Mouse (Mus musculus) thymus, postnatal 25 days (tissue): ENCODE results near the gene Zic2.
"Not testable (repeated sequence)": the region's sequence is repeated elsewhere in the genome, so short reads cannot be mapped to it uniquely, and the experiment has no call there.

ENCODE experiments used
- DNase-seq: peaks from one replicate; pipeline ENCODE4 v3.0.0; 2022

Gene Zic2

DNA sequence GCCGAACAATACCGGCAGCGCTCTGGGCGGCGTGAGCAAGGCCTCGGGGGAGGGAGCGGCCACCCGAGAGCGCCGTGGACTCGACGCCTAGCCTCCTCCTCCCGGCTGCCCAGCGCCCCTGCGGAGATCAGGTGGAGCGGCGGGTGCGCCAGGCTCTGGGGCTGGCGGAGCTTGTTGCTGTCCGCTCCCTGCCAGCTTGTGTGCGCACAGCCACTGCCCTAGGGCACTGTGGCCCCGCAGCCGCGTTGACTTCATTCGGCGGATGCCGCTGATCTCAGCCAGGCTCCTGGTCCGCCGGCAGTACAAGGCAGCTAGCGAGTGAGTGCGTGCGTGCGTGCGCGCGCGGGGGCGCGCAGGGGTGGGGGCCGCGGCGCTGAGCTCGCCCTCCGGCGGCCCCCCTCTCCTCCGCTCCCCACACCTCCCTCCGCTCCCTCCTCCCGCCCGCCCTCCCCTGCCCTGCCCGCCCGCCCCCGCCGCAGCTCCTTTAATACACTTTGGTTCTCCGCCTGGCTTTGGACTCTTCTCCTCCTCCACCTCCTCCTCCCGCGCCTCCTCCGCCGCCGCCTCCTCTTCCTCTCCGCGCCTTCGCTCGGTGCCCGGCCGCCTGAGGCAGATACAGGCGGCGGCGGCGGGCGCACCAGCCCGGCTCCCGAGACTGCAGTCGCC is at the start of gene Zic2:
Gene Zic2, plus strand, starts transcription at position 545 of the 666 bp plus-strand sequence.
- DNase-seq = no peak

DNA sequence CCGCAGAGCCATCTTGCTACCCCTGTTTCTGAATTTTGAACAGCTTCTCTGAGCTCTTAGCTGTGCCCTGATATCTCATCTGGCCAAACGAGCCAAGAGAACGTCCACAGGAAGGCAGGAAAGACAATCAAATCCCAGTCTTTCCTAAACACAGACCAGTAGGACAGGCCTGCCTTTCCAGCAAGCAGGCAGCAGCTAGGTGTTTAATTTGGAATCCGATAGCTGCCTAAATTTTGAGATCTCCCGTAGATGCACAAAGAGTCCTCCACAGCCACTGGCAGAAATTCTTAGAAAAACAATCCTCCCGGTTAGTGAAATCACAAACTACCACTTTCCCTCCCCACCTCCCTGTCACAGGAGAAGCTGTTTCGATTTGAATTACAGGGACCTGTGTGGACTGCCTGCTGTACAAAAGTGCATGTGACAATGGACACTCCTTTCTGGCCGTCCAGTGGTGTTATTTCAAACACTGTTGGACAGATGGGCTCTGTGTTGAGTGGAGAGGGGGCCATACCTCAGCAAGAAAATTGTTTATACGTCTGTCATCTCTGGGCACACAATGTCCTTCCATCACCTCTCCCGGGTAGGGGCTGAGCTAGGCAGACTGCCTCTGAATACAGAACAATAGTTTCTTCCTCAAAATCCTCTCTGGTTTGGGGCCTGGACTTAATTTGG is 48.6 kb upstream of the Zic2 start:
- no peak for DNase-seq

DNA sequence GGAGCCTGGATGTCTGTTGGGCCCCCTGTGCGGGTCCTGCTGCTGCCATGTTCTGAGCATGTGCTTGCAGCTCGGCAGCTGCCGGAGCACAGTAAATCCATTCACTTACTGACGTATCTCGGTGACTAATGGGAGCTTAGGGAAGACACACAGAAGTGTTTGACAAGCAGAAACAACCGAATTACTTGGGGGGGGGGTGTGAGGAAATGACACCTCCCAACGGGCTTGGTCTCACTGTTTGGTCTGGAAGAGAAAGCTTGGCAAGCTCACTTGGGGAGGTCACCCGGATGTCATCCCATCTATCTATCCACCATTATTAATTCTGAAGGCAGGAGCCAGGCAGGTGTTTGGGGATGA is 48.1 kb upstream of the Zic2 start:
- DNase-seq = no peak

DNA sequence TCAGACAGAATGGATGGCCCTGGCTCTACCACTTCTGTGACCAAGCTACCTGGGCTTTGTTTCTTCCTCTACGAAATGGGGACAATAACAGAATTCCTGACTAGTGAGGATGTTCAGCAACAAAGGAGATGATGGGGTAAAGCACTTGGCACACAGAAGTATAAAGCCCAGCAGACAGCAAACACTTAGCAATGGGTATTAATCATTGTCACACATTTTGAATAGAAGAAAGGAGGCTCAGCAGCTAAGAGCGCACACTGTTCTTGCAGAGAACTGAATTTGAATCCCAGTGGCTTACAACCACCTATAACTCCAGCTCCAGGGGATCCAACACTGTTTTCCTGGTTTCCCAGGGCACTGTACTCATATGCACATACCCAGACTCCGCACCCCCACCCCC is 47.6 kb upstream of the Zic2 start:
- no peak for DNase-seq

DNA sequence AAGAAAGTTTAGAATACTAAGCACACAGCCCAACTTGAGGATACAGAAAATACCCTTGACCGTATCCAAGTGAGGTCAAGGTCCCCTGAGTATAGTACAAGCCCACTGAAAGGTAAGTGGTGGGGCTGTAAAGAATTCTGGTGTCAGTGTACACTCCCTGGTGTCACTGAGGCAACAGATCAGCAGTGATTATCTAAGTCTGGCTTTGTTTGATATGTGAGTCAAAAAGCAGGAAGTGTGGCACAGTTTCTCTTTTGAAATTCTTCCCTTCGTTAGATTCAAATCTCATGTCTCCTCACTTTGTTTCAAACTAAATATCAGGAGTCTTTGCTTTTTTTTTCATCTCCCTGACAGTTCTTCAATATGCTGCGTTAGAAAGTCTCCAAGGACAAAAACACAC is 42.7 kb upstream of the Zic2 start:
- DNase-seq = no peak

DNA sequence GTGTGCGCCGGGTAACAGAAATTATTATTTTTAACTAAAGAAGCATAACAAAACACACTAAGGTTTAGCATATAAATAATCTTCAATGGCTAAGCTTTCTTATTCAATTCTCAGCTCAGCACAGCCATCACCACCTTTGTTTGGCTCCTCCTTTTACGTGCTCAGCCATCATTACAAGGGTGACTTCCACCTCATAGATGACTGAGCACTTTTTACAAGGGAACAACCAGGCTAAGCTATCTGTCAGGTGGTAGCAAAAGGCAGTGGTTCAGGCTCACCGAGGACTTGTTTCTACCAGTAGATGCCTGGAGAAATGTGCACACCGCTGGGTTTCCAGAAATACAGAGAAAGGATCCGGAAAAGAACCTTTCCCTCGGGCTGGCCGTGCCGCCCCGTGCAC is 41.2 kb upstream of the Zic2 start:
- no peak for DNase-seq

DNA sequence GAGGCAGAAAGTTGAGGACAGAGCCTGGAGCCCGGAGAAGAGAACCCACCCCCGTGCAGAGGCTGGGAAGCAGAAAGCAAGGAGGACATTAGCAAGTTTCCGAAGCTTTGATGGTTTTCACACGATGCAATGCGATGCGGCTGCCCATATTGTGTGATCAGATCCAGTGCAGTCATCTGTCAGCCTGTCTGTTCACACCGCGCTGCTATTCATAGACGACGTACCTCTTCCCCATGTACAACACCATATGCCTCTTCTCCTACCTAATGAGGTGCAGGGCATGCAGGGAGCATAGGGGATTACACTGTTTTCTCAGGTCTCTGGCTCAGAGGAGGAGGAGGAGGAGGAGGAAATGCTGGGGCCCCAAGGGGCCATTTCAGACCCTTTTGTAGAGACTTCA is 38.4 kb upstream of the Zic2 start:
- DNase-seq = no peak

DNA sequence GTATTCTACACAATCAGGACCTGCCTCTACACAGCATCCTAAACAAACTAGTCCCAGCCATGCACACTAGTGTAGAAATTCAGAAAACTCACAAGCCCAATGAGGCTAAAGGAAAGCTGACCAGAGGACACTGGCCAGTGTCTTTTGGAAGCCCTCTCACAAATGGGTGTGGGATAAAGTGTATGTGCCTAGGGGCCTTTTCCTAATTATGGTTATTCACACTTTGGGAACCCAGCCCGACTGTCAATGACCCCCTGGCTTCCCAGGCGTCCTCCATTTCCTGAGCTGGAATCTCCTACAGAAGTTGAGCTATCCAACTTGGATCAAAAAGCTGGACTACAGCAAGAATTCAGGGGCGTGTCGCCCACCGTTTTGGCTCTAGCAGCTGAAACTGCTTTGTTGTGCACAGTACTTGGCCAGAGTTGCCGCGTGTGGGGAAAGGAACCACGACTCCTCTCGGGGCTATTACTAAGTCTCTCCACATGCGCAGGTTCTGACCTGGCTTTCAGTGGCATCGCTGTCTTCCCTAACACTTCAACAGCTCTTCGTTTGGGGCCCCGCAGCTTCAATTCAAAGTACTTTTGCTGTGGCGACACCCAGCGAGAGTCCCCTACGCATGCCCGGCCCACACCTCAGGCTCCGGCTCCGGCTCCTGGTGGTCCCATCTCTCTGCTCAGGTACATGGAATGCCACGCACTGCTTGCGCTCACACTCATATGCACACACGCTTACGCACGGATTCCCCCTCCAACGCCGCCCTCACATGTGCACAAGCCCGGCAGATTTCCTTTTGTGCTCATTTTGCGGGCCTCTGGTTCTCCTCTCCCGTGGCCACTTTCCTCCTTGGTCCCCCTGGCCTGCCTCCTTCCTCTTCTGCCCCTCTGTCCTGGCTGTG is 25.4 kb upstream of the Zic2 start:
- DNase-seq = no peak

DNA sequence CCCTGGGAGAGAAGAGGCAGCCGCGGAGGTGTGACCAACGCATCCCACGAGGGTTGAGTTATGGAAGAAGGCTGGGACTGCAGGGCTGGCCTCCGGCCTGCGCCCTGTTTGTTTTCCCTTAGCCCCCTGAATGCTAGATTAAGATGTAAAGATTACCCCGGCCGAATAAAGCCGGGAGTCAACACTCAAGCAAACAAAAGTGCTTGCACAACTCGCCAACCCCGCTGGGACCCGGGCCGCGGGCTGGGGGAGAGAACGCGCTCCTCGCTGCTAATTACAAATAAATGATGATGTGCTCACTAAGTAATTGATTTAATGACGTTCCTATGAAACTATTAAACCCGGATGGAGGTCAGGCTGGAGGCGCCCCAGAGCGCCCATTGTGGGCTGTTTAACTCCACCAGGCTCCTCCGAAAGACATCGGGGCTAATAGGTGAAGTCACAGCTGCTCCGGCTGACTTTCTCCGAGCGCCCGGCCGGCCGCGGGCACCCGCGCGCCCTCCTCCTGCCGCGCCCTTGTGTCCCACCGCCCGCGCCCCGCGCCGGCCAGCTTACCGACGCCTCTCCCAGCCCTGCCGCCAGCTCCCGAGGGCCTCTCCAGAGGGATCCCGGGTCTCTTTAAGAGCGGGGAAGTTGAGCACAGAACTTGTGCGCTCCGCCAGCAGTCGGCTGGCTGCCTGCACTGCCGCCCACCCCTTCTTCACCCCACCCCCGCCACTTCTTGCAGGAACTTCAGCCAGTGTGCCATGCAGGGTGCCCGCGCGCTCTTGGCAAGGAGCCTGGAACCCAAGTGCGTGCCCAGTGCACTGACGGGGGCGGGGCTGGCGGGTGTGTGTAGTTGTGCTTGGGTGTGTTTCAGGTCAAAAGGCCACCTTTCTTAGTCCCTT is 24.5 kb upstream of the Zic2 start, which contains the start of gene Gm5089:
Gene Gm5089, minus strand, starts transcription at position 620 of the 887 bp plus-strand sequence.
- DNase-seq = no peak

DNA sequence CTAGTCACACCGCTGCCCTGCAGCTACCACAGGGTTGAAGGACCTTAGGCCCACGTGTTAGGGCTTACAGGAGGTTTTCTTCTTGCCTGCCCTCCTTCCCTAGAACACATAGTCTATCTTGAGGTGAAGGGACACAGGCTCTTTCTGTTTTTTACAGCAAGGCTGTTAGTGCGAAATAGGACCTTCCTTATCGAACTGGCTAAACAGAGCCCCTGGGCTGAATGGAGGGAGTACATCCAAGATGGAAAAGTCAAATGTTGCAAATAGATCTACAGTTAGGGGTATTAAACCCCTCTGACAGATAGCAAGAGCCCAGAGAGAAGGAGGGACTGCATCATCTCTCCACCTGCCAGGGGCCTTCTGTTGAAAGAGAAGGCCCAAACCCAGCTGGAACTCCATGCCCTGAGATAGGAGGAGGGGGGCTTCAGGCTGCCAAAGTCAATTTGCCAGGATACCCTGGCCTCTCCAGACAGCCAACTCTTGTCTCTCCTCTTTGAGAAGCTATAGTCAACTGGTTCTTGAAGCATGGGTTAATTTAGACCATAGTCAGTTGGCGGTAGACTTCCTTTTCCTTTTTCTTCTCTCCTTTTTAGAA is 23.6 kb upstream of the Zic2 start:
- no peak for DNase-seq

DNA sequence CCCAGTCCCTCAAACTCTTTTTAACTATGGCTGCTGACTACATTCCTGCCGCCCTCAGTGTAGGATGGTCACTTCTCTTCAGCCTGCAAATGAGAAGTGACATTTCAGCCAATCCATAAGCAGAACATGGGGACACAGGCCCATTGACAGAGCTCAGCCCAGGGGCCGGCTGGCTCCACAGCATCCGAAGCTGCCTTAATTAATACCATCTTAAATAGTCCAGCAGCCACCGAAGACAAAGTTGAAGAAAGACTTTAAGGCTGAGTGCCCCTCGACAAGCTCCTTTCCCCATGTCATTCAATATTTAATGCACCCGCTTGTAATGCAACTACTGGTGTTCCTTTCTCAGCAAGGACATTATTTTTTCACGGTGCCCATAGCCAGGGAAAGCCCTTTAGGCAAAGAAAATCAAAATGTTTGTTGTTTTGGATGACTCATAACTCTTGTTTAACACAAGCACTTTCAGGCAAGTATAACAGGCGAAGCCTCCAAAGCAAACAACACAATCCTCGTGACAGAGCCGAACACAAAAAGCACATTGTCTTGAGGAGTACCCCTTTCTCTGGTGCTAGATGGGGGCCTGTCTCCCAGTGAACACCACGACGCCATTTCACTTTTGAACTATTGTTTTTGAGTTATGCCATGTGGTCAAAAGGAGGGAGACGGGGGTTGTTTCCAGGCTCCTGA is 22.4 kb upstream of the Zic2 start:
- no peak for DNase-seq

DNA sequence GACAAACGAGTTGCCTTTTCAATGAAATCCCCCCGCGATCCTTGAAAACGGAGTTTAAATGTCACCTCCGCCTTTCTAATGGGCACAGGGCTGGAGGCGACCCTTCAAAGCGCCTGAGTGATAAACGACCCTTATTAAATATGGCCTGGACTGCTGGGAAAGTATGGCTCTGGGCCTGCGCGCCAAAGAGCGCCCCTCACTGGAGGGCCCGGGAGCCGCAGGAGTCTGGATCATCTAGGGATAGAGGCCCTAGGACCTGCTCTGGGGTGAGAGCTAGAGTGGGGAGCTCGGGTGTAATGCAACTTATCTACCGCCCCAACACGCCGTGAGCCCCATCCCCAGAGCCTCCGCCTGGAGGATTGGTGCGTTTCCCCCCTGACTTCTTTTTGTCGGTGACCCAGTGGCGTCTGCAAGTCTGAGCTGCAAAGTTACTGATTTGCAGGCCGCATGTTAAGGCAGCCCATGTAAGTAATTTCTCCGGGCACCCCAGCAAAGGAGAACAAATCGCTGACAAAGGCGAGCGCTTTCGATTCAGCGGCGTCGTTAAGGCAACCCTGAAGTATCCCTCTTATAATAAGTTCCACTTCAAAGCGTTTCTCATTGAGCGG is 21.7 kb upstream of the Zic2 start:
- no peak for DNase-seq

DNA sequence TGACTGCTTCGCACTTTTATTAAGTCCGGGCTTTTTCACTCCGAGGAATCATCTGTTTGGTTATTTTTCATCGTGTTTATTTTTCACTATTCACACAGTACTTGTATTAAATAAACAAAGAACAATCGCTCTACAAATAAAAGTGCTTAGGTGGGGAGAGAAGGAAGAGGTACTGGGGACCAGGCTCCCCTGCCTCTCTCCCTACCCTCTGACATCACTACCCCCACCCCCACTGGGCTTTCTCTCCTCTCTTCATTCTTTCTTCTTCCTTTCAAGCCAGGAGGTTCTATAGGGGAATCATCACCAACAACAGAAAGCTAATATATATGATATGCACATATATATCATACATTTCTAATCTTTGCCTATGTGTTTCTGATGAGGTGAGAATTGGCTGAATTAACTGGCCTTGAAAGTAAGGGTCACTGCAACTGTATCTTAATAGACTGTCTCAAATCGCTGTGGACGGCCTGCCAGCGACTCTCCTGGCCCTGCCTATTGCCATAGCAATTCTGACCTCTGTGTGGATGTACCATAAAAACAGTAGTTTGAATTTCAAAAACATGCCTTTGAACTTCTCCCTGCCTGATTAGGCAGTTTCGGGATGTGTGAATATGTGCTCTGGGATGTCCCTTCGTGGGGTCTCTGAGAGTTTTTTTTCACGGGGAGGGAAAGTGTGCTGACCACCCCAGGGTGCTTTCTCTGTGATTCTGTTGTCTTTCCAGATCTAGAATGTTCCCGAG is 21.1 kb upstream of the Zic2 start:
- DNase-seq = no peak

DNA sequence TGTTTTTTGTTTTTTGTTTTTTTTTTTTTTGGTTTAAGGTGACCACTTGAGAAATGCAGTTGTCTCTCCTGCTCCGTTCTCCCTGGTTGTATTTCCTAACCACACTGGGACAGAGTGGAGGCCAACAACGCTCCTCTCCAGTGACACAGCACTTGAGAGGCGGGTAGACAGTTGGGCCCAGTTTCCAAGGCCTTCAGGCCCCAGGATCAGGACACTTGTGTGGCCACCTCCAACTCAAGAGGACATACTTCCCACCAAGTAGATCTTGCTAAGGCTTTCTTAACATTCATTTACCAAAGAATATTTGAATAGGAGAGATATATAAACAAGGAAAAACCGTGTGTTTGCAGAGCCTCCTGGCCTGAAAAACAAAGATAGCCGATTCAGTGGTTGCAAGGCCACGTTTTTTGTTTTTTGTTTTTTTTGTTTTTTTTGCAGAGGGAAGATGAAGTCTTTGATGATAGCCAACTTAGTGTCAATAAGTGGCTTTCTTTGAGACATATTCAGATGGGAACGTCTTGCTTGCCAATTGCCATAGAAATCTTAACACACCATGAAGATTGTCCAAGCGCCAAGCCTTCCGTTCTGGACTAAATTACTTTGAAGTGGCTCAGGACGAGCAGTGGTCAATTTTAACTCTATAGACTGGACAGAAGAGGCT is 20.2 kb upstream of the Zic2 start:
- DNase-seq = no peak

DNA sequence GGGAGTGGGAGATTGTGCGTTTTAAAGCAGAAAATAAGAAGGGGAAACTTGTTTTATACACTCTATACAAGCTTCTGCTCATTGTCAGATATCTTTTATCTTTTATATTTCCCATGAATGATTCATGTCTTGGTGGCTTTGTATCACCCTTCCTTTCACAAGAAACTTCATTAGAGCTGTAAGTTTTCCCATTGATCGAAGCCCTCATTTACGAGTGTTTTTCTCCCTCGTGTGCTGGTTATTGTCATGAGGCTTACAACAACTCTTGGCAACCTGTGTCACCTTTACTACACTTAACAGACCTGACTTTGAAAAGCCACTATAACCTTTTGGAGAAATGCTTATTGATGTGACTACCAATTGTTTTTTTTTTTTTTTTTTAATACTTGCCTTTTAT is 19.7 kb upstream of the Zic2 start:
- DNase-seq = no peak

DNA sequence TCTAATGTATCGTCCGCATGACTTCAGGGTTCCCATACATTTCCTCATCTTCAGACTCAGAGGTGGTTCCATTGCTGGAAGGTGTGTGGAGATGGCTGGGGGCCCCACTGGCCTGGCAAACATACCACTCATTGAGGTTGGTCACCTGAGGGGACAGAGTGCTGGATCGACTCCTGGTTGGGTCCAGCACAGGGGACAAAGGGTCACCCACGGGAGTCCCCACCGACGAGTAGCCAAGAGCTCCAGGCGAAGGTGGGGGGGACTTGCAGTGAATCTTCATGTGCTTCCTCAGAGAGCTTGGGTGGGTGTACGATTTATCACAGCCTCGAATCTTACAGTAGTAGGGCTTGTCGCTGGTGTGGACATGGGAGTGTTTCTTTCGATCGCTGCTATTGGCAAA is 15.9 kb upstream of the Zic2 start:
- DNase-seq = not testable (repeated sequence)

DNA sequence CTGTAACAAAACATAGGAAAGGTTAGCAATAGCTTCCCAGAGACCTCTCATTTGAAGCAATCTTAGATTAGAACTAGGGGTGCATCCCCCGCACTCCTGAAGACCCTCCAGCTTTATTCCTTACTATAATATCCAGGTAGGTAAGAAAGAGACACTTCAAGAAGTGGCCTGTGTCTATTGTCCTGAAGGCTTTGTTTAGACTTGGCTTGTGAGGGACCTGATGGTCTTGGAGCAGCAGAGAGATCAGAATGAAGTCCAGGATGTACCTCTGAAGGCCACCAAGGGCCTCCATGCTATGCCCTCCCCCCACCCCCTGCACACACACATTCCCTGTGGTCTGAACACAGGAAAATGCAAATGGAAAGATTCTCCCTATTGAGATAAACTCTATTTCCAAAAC is 15.5 kb upstream of the Zic2 start:
- DNase-seq = no peak

DNA sequence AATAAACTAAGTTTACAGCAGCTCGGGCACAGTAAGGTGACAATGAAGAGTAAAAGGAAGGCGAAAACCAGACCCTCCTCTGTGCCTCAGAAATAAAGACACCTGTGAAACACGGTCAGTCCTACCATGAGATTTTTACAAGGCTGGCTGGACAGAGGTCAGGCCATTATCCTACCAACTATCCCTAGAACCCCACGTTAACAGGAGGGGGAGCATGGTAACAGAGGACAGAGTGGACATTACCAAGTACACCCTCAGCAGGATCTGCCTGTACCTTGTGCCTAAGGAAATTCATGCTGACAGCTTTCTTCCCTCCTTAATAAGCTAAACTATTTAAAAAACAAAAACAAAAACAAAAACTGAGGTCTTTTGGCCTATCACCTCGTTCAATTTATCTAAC is 15.0 kb upstream of the Zic2 start:
- DNase-seq = no peak

DNA sequence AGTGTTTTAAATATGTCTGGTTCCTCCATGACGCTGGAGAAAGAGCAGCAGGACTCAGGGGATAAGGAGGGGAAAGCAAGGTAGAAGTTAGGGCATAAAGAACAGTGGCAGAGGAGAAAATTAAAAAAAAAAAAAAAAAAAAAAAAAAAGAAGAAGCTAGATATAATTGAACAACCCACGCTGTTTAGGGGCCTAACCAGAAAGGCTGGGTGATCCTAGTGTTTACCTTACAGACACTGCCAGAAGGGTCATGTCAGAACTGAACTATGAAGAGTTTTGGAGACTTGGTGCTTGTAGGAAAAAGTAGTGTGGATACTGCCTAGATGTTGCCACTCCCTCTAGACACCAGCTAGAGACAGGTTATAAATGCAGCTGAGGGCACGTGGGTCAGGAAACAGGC is 13.7 kb upstream of the Zic2 start:
- DNase-seq = no peak

DNA sequence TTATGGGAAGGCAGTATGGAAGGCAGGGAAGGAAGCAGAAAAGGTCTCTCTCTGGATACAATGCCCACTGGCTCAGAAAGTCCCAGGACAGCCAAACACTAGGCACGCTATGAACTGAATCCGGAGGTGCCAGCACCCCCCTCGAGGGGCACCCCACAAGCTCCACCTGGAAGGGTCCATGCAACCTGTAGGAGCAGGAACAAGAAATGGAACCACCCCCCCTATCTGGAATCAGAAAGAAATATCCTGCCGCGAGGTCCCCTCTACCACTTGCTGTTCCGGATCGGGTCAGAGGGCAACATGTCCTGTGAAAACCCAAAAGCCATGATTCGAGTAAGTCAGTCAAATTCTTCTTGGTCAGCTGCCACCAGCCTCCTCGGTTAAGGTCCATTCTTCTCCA is 13.3 kb upstream of the Zic2 start:
- no peak for DNase-seq
